Mouse (Mus musculus) lung, postnatal 4 days (tissue): ENCODE results near the gene Pde8a.

Experiments used
- DNase-seq, 2 experiments: peaks; one replicate each; pipeline ENCODE4 v3.0.0; 2021

Pde8a gene

GRCm38 (mm10) chr7:81339783-81340182 lies 126.4 kb downstream of the Pde8a start:
- peak; percentile 49 to 68 for DNase-seq

- DNase-seq: no peak
These were observed 128.2 kb downstream of the Pde8a start for GRCm38 (mm10) chr7:81341563-81341962.

GRCm38 (mm10) chr7:81342356-81343094 lies 129.1 kb downstream of the Pde8a start:
- DNase-seq: no peak

GRCm38 (mm10) chr7:81343316-81343715 lies 129.9 kb downstream of the Pde8a start:
- DNase-seq: no peak

- no peak for DNase-seq
These were observed 130.4 kb downstream of the Pde8a start for GRCm38 (mm10) chr7:81343831-81344230.

- DNase-seq: peak; percentile 97 to 99
These were observed 131.4 kb downstream of the Pde8a start, which contains the start of gene Rps17 for GRCm38 (mm10) chr7:81344544-81345446. Gene Rps17 (minus strand): TSS chr7:81345254.

- DNase-seq: no peak
These were observed 132.2 kb downstream of the Pde8a start for GRCm38 (mm10) chr7:81345447-81346170.

- no peak for DNase-seq
These were observed 134.8 kb downstream of the Pde8a start for GRCm38 (mm10) chr7:81348206-81348605.

- DNase-seq: no peak
These were observed 138.4 kb downstream of the Pde8a start for GRCm38 (mm10) chr7:81351826-81352225.

- no peak for DNase-seq
These were observed 142.3 kb downstream of the Pde8a start for GRCm38 (mm10) chr7:81355746-81356145.

- DNase-seq: no peak
These were observed 143.0 kb downstream of the Pde8a start for GRCm38 (mm10) chr7:81356360-81356759.

GRCm38 (mm10) chr7:81356975-81357374 lies 143.6 kb downstream of the Pde8a start:
- no peak for DNase-seq

- DNase-seq: no peak
These were observed 154.6 kb downstream of the Pde8a start for GRCm38 (mm10) chr7:81367946-81368345.

- DNase-seq: no peak
These were observed 156.3 kb downstream of the Pde8a start for GRCm38 (mm10) chr7:81369724-81370123.

GRCm38 (mm10) chr7:81371811-81372210 lies 158.4 kb downstream of the Pde8a start:
- peak in 1 of 2 experiments; percentile 23 for DNase-seq

- peak; percentile 27 to 32 for DNase-seq
These were observed 159.0 kb downstream of the Pde8a start for GRCm38 (mm10) chr7:81372337-81372920.

- no peak for DNase-seq
These were observed 166.0 kb downstream of the Pde8a start for GRCm38 (mm10) chr7:81379363-81379762.
